Mouse (Mus musculus): ENCODE data around the gene Clec4g. TPM values are rescaled to one million over a fixed set of nuclear protein-coding genes. Genes with fewer than 3 reads are reported as not detected.
A peak's percentile ranks its signal among the peaks of the same experiment; 100 is the strongest.
"Not testable (repeated sequence)": the region's sequence is repeated elsewhere in the genome, so short reads cannot be mapped to it uniquely, and the experiment has no call there.

Gene Clec4g
- polyA plus RNA-seq (2015; fragmentation: Nextera tagmentation; extraction: Ambion mirVana) = 8.2 and 10.3 TPM in 2 replicates

DNA sequence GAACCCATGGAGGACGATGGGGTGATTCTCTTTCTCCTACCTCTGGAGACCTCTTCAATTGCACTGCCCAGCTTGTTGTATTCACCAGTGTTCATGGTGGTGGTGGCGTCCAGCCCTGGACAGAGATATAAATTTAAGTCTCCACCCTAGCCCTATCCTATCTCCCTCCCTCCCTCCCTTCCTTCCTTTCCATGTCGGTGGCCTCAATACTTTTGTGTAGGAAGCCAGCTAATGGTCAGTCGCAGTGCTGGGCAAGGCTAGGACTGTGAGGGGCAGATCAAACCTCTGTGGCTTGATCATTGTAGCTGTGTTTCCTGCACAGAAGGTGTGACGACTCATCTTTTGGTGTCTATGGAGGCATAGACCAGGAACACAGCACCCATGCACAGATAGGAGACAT is at the start of gene Clec4g:
Gene Clec4g (minus strand): TSS at position 101 of the 400 bp plus-strand sequence.
- ATAC-seq (ENCODE audit: low read depth) = no peak
- Histone ChIP-seq H3K27me3 (ENCODE audit: control insufficient read depth, insufficient read depth, low read depth, low read length) (no peaks in the 10 kb centered on the region), H3K4me3 (ENCODE audit: low read depth, low read length) (no peak within 1 kb of the TSS), H3K9ac (ENCODE audit: low read depth, low read length) (no peak within 1 kb of the TSS), H3K36me3 (ENCODE audit: control insufficient read depth, insufficient read depth) (no peaks in the 10 kb centered on the region), H3K27ac (ENCODE audit: low read length) (no peak within 1 kb of the TSS), H3K4me2 (ENCODE audit: low read depth, low read length) (no peak within 1 kb of the TSS), H3K4me1 (ENCODE audit: control insufficient read depth, low read depth, low read length) (no peaks in the 10 kb centered on the region), H3K9me3 (replicated peaks; ENCODE audit: control insufficient read depth, low read length) (no peaks in the 10 kb centered on the region)
- WGBS (ENCODE audit: insufficient replicate concordance) = 38% methylated on average over 5 of the region's 5 CpGs

DNA sequence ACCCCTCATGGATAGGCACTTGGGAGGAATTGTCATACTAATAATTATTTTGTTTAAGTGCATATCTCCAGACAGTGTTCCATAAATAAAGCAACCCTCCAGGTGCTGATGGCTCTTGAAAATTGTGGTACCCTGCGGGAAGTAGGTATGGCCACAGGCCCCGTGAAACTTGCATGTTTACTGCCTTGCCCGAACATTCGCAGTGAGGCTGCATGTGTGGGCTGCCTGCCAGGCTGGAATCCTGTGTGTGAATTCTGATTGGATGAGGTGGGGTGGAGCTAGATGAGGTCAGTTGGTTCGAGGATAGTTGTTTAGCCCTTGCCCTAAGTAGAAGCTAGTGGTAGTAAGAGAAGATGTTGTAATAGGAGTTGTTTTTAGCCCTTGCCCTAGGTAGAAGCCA is 48.2 kb upstream of the Clec4g start:
- H3K4me1 ChIP-seq (ENCODE audit: control insufficient read depth, low read depth, low read length); H3K27me3 ChIP-seq (ENCODE audit: control insufficient read depth, insufficient read depth, low read depth, low read length); H3K36me3 ChIP-seq (ENCODE audit: control insufficient read depth, insufficient read depth); H3K27ac ChIP-seq (ENCODE audit: low read length); ATAC-seq (ENCODE audit: low read depth); H3K9me3 ChIP-seq (replicated peaks; ENCODE audit: control insufficient read depth, low read length); H3K9ac ChIP-seq (ENCODE audit: low read depth, low read length); H3K4me3 ChIP-seq (ENCODE audit: low read depth, low read length); H3K4me2 ChIP-seq (ENCODE audit: low read depth, low read length): not testable (repeated sequence)
- WGBS (ENCODE audit: insufficient replicate concordance) = 57% methylated on average over 5 of the region's 5 CpGs

DNA sequence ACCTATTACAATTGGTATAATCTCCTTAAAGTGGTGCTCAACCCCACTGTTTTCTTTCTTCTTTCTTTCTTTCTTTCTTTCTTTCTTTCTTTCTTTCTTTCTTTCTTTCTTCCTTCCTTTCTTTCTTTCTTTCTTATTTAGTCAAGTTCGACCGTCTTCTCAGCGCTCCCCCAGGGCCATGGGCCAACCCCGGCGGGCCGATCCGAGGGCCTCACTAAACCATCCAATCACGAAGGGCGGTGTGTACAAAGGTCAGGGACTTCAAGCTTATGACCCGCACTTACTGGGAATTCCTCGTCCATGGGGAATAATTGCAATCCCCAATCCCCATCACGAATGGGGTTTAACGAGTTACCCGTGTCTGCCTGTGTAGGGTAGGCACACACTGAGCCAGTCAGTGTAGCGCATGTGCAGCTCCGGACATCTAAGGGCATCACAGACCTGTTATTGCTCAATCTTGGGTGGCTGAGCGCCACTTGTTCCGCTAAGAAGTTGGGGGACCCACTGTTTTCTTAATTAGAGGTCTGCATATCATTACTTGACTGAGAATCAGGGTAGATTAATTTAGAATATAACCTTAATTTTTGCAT is 33.9 kb upstream of the Clec4g start:
- no peaks in the 10 kb centered on the region for H3K36me3 ChIP-seq (ENCODE audit: control insufficient read depth, insufficient read depth)
- H3K27me3 ChIP-seq (ENCODE audit: control insufficient read depth, insufficient read depth, low read depth, low read length) = no peaks in the 10 kb centered on the region
- no peaks in the 10 kb centered on the region for H3K9me3 ChIP-seq (replicated peaks; ENCODE audit: control insufficient read depth, low read length)
- no peak overlapping the region for H3K9ac ChIP-seq (ENCODE audit: low read depth, low read length)
- H3K4me1 ChIP-seq (ENCODE audit: control insufficient read depth, low read depth, low read length) = no peaks in the 10 kb centered on the region
- 56% methylated on average over 18 of the region's 18 CpGs for WGBS (ENCODE audit: insufficient replicate concordance)
- no peak overlapping the region for H3K27ac ChIP-seq (ENCODE audit: low read length)
- no peak overlapping the region for H3K4me3 ChIP-seq (ENCODE audit: low read depth, low read length)
- peak; percentile 100 for ATAC-seq (ENCODE audit: low read depth)
- no peak overlapping the region for H3K4me2 ChIP-seq (ENCODE audit: low read depth, low read length)

DNA sequence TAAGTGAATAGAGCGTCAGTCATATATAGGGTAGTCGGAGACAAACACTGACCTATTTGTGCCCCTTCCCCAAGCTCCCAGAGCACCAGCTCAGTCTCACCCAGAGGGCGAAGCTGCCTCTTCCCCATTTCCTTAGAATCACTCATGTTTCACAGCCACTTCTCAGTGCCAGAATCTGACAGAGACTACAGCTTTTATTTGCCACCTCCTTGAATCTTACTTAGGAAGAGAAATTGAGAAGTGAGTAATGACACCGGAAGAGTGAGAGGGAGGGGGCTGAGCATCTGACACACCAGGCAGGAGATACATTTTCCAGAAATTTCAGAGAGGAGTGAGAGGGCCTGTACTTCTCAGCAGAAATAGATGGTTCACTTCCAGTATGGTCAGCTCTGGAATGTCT is 28.3 kb upstream of the Clec4g start, which contains the start of gene Cd209a:
Gene Cd209a (minus strand): TSS at position 224 of the 400 bp plus-strand sequence.
- no peaks in the 10 kb centered on the region for H3K4me1 ChIP-seq (ENCODE audit: control insufficient read depth, low read depth, low read length)
- H3K36me3 ChIP-seq (ENCODE audit: control insufficient read depth, insufficient read depth) = no peaks in the 10 kb centered on the region
- no peak for ATAC-seq (ENCODE audit: low read depth)
- no peak within 1 kb of the TSS for H3K4me2 ChIP-seq (ENCODE audit: low read depth, low read length)
- H3K27ac ChIP-seq (ENCODE audit: low read length) = no peak within 1 kb of the TSS
- no peaks in the 10 kb centered on the region for H3K27me3 ChIP-seq (ENCODE audit: control insufficient read depth, insufficient read depth, low read depth, low read length)
- H3K4me3 ChIP-seq (ENCODE audit: low read depth, low read length) = no peak within 1 kb of the TSS
- WGBS (ENCODE audit: insufficient replicate concordance) = 57% methylated on average over 4 of the region's 4 CpGs
- no peak within 1 kb of the TSS for H3K9ac ChIP-seq (ENCODE audit: low read depth, low read length)
- no peaks in the 10 kb centered on the region for H3K9me3 ChIP-seq (replicated peaks; ENCODE audit: control insufficient read depth, low read length)

DNA sequence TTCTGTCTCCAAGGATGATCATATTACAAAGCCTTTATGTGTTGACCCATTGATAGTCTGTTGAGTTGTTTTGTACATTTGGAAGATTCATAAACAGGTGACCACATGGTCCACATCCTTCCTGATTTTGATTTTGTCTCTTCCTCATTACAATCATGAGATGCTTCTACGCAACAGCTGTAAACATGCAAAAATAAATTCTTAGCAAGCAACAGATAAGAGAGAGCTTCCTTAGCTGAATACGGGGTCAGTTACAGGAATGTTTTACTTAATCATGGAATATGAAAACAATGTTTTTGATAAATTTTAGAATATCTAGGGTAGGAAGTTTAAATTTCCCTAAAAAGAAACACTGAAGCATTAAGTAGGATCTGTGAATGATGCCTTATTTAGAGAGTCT is 16.5 kb upstream of the Clec4g start:
- no peaks in the 10 kb centered on the region for H3K4me1 ChIP-seq (ENCODE audit: control insufficient read depth, low read depth, low read length)
- peak; percentile 37; the same call in 1 of the 2 replicates for ATAC-seq (ENCODE audit: low read depth)
- H3K9ac ChIP-seq (ENCODE audit: low read depth, low read length) = no peak overlapping the region
- no peaks in the 10 kb centered on the region for H3K9me3 ChIP-seq (replicated peaks; ENCODE audit: control insufficient read depth, low read length)
- no peaks in the 10 kb centered on the region for H3K27me3 ChIP-seq (ENCODE audit: control insufficient read depth, insufficient read depth, low read depth, low read length)
- 56% methylated on average over 2 of the region's 2 CpGs for WGBS (ENCODE audit: insufficient replicate concordance)
- no peak overlapping the region for H3K4me2 ChIP-seq (ENCODE audit: low read depth, low read length)
- no peaks in the 10 kb centered on the region for H3K36me3 ChIP-seq (ENCODE audit: control insufficient read depth, insufficient read depth)
- no peak overlapping the region for H3K27ac ChIP-seq (ENCODE audit: low read length)
- no peak overlapping the region for H3K4me3 ChIP-seq (ENCODE audit: low read depth, low read length)

DNA sequence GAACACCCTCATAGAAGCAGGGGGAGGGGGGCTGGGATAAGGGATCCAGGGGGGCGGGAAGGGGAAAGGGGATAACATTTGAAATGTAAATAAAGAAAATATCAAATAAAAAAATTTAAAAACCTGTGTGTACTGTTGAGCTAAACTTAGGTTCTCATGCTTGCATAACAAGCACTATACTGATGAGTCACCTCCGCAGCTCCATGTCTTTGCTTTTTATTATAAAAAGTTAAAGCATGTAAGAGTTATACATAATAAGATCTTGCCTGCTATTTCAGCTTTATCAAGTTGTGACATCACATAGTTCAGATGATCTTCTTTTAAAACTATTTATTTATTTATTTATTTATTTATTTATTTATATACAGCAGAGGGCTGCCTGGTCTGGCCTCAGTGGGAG is 15.1 kb upstream of the Clec4g start:
- H3K36me3 ChIP-seq (ENCODE audit: control insufficient read depth, insufficient read depth) = no peaks in the 10 kb centered on the region
- ATAC-seq (ENCODE audit: low read depth) = no peak
- H3K27me3 ChIP-seq (ENCODE audit: control insufficient read depth, insufficient read depth, low read depth, low read length) = no peaks in the 10 kb centered on the region
- H3K9me3 ChIP-seq (replicated peaks; ENCODE audit: control insufficient read depth, low read length) = no peaks in the 10 kb centered on the region
- H3K4me3 ChIP-seq (ENCODE audit: low read depth, low read length) = no peak overlapping the region
- no peak overlapping the region for H3K4me2 ChIP-seq (ENCODE audit: low read depth, low read length)
- no peaks in the 10 kb centered on the region for H3K4me1 ChIP-seq (ENCODE audit: control insufficient read depth, low read depth, low read length)
- 69% methylated on average over 2 of the region's 2 CpGs for WGBS (ENCODE audit: insufficient replicate concordance)
- H3K9ac ChIP-seq (ENCODE audit: low read depth, low read length) = no peak overlapping the region
- H3K27ac ChIP-seq (ENCODE audit: low read length) = no peak overlapping the region

DNA sequence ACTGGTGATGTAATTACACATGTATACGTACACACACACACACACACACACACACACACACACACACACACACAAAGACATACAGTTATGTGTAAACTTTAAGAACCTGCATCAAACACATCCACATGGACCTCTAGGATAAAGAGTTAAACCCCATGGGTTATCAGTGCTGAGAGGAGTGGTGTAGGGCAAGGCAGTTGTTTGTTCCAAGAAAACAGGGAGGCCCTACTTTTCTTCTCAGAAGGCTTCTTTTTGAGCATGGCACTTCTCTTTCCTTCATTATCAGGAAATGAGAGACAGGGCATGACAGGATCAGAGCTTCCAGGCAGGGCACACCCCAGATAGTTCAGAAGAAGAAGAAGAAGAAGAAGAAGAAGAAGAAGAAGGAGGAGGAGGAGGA is 13.6 kb upstream of the Clec4g start:
- no peaks in the 10 kb centered on the region for H3K27me3 ChIP-seq (ENCODE audit: control insufficient read depth, insufficient read depth, low read depth, low read length)
- H3K9ac ChIP-seq (ENCODE audit: low read depth, low read length) = no peak overlapping the region
- H3K4me2 ChIP-seq (ENCODE audit: low read depth, low read length) = no peak overlapping the region
- no peaks in the 10 kb centered on the region for H3K4me1 ChIP-seq (ENCODE audit: control insufficient read depth, low read depth, low read length)
- 0 out of 2 replicates have a peak, but pooled peaks have one; percentile 19 for ATAC-seq (ENCODE audit: low read depth)
- H3K4me3 ChIP-seq (ENCODE audit: low read depth, low read length) = no peak overlapping the region
- H3K36me3 ChIP-seq (ENCODE audit: control insufficient read depth, insufficient read depth) = no peaks in the 10 kb centered on the region
- WGBS (ENCODE audit: insufficient replicate concordance) = 24% methylated on average over 1 of the region's 1 CpGs
- no peak overlapping the region for H3K27ac ChIP-seq (ENCODE audit: low read length)
- no peaks in the 10 kb centered on the region for H3K9me3 ChIP-seq (replicated peaks; ENCODE audit: control insufficient read depth, low read length)

DNA sequence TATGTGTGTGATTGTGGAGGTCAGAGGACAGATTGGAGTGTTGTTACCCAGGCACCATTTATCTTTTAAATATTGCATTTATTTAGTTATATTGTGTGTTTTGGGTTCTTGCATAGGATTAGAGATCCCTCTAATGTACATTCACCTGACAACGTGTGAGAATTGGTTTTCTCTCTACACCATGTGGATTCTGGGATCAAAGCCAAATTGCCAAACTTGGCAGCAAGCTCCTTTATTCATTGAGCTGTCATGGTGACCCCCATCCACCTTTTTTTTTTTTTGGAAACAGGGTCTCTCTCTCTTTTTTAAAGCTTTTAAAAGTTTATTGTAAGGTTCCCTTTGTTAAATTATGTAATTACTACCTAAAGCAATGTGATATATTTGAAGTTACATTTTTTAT is 590 bp upstream of the Clec4g start:
- Histone ChIP-seq H3K4me3 (ENCODE audit: low read depth, low read length) (no peak overlapping the region), H3K9me3 (replicated peaks; ENCODE audit: control insufficient read depth, low read length) (no peaks in the 10 kb centered on the region), H3K4me1 (ENCODE audit: control insufficient read depth, low read depth, low read length) (no peaks in the 10 kb centered on the region), H3K9ac (ENCODE audit: low read depth, low read length) (no peak overlapping the region), H3K4me2 (ENCODE audit: low read depth, low read length) (no peak overlapping the region), H3K36me3 (ENCODE audit: control insufficient read depth, insufficient read depth) (no peaks in the 10 kb centered on the region), H3K27ac (ENCODE audit: low read length) (no peak overlapping the region), H3K27me3 (ENCODE audit: control insufficient read depth, insufficient read depth, low read depth, low read length) (no peaks in the 10 kb centered on the region)
- 44% methylated on average over 1 of the region's 1 CpGs for WGBS (ENCODE audit: insufficient replicate concordance)
- no peak for ATAC-seq (ENCODE audit: low read depth)

DNA sequence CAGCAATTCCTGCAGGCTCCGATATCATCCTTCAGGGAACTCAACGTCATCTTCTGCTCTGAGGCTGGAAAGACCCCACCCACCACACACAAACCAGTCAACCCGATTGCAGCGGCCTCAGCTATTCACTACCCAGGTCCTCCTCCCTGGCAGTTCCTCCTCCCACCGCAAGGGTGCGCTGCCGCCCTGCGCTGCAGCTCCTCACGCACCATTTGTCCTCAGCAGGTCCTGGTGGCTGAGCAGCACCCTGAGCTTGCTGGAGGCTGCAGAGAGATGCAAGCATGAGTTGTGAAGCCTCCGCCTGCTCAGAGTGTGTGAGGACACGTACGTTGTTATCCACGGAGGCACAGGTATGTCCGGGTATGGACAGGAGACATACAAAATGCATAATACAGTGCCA is 1.9 kb downstream of the Clec4g start:
- no peak overlapping the region for H3K4me2 ChIP-seq (ENCODE audit: low read depth, low read length)
- H3K36me3 ChIP-seq (ENCODE audit: control insufficient read depth, insufficient read depth) = no peaks in the 10 kb centered on the region
- no peaks in the 10 kb centered on the region for H3K4me1 ChIP-seq (ENCODE audit: control insufficient read depth, low read depth, low read length)
- no peak overlapping the region for H3K9ac ChIP-seq (ENCODE audit: low read depth, low read length)
- no peaks in the 10 kb centered on the region for H3K27me3 ChIP-seq (ENCODE audit: control insufficient read depth, insufficient read depth, low read depth, low read length)
- no peaks in the 10 kb centered on the region for H3K9me3 ChIP-seq (replicated peaks; ENCODE audit: control insufficient read depth, low read length)
- H3K27ac ChIP-seq (ENCODE audit: low read length) = no peak overlapping the region
- ATAC-seq (ENCODE audit: low read depth) = peak; percentile 61
- no peak overlapping the region for H3K4me3 ChIP-seq (ENCODE audit: low read depth, low read length)
- WGBS (ENCODE audit: insufficient replicate concordance) = 13% methylated on average over 14 of the region's 14 CpGs
